Comparison of ENCODE assay signal across 8 mouse cellular contexts in the genomic region with DNA sequence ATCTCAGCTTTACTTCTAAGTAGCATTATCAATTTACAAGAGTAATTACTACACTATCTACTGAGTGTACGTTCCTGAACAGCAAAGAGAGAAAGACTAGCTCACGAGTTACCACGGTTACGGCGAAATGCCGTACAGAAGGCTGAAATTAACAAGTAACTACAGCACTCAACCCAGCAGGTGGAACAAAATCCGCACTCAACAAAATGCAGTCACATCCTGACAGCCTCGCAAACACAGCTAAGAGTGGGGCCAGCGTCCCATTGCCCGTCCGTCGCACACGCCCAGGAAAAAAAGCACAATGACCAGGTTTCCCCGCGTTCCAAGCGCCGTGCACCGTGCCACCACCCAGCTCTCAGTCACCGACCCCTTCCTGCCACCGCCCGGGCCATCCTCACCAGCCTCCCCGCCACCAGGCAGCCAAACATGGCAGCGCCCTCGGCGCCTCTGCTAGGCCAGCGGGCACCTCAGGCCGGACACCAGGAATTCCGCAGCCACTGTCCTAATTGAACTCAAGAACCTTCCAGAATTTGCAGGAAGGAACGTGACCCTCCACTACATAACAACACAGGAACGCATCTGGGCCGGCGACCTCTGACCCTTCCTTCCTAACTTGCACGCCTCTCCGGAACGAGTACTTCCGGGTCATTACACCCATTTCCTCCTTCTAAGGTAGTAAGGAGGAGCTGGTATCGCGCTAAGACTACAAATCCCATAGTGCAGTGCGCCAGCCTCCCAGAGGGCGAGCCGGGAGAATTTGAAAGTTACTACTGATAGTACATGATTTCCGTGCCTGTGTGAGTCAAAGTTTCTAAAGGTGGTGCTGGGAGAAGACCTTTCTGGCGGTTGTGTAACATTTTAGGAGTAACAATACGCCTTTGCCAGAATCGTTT. TPM values are rescaled to one million over a fixed set of nuclear protein-coding genes. Genes with fewer than 3 reads are reported as not detected.
A peak's percentile ranks its signal among the peaks of the same experiment; 100 is the strongest.
DNase-seq lines count a peak whose midpoint lies in the region; ATAC-seq lines count a peak whose summit lies in the region.

TSS of gene Hikeshi (minus strand) at position 634 of the 893 bp plus-strand sequence.

- H3K27ac ChIP-seq in lung, embryonic 16.5 days (ENCODE audit: low read length), result peak within 1 kb of the TSS; percentile 78

- peak; percentile 99 for DNase-seq in MEL-GATA-1-ER (ENCODE audit: extremely low read depth, low read depth)
- peak; percentile 88 for DNase-seq in cerebellum, adult 8-10 months
- DNase-seq in forelimb bud, embryonic 11.5 days (ENCODE audit: low read depth, low spot score), result peak; percentile 98
- peak; percentile 92 for DNase-seq in layer of hippocampus, adult 9-10 months (ENCODE audit: low spot score)
- peak; percentile 69 for DNase-seq in ovary, postnatal 10 days (ENCODE audit: low spot score)
- peak; percentile 93 to 96 for DNase-seq in thymus, postnatal 10 days (ENCODE audit: low spot score in 2 of 2)

- peak within 1 kb of the TSS; percentile 69 for H3K4me2 ChIP-seq in lung, embryonic 16.5 days (ENCODE audit: low read depth, low read length)

- H3K36me3 ChIP-seq in lung, embryonic 16.5 days (ENCODE audit: control insufficient read depth, insufficient read depth, low read length), result no peaks in the 10 kb centered on the region

- ATAC-seq in hematopoietic stem cell, adult 5-6 weeks (replicated peaks in 1 of 2; ENCODE audit: insufficient read depth in 1 of 2, low FRiP score in 2 of 2, low TSS enrichment in 1 of 2, low read depth in 1 of 2, poor library complexity in 2 of 2, severe bottlenecking in 2 of 2), result peak; percentile 99 to 100
- ATAC-seq in lung, embryonic 16.5 days (ENCODE audit: low read depth), result peak; percentile 100

- peak within 1 kb of the TSS; percentile 81 for H3K4me3 ChIP-seq in lung, embryonic 16.5 days (ENCODE audit: low read length)

- no peaks in the 10 kb centered on the region for H3K9me3 ChIP-seq in lung, embryonic 16.5 days (ENCODE audit: control insufficient read depth, low read length)

- H3K27me3 ChIP-seq in lung, embryonic 16.5 days (ENCODE audit: control insufficient read depth, insufficient read depth, low read depth, low read length), result no peaks in the 10 kb centered on the region

- under 1% methylated on average over 45 of the region's 45 CpGs for WGBS in lung, embryonic 16.5 days

- peak within 1 kb of the TSS; percentile 87 for H3K9ac ChIP-seq in lung, embryonic 16.5 days (ENCODE audit: low read length)

- peaks cover 9% of the 10 kb centered on the region for H3K4me1 ChIP-seq in lung, embryonic 16.5 days (replicated peaks; ENCODE audit: control insufficient read depth, insufficient read depth, low read length)

RNA-seq across cellular contexts. Expression of gene Hikeshi, which starts in this region (rescaled TPM):
- 86.6 and 131 TPM in 2 replicates for total RNA-seq in hematopoietic stem cell, adult 5-6 weeks (2017)
- polyA plus RNA-seq in lung, embryonic 16.5 days (2015; fragmentation: Nextera tagmentation; extraction: Ambion mirVana), result 128 and 132 TPM in 2 replicates

Comparison
In these comparisons a context has a peak if more than half of its experiments do, and no peak if none do; other contexts are left out.
1. Peak in every context shown above with its lines: DNase-seq, ATAC-seq, H3K4me3 ChIP-seq and H3K27ac ChIP-seq.